Mouse (Mus musculus): ENCODE results near the gene Golga5.

GRCm38 (mm10) chr12:102440551-102440950 lies 28.4 kb upstream of the Golga5 start:
- TF ChIP-seq POLR2A (IDR thresholded peaks at IDR 0.05; ENCODE audit: borderline replicate concordance, control insufficient read depth, low read depth, low read length) (no peak), CTCF (IDR thresholded peaks at IDR 0.05; ENCODE audit: control insufficient read depth, insufficient read depth, low read length) (no peak)
